Mouse (Mus musculus) hindbrain, embryonic 16.5 days (tissue): Measurements from ENCODE around the gene Tjap1. TPM values are rescaled to one million over a fixed set of nuclear protein-coding genes. Genes with fewer than 3 reads are reported as not detected.

ENCODE experiments used
- ATAC-seq: fragments of 200-750 bp; cut with Nextera tagmentation; 2 replicates; pipeline ENCODE4 v1.8.0; 2017; ENCODE audit warnings: moderate TSS enrichment, moderate library complexity
- H3K27ac ChIP-seq: fragments of 300-500 bp; sonication (generic); 2 replicates; pipeline ENCODE4 v1.5.1; 2014; ENCODE audit warnings: low read depth, mild to moderate bottlenecking, control low read depth, low read length, moderate library complexity
- H3K27me3 ChIP-seq: fragments of 300-500 bp; sonication (generic); replicated peaks from 2 replicates; pipeline ENCODE4 v1.6.1; 2014; ENCODE audit warnings: low read length; ENCODE audit not compliant: control insufficient read depth, insufficient read depth
- H3K36me3 ChIP-seq: fragments of 300-500 bp; sonication (generic); 2 replicates; pipeline ENCODE4 v1.6.1; 2014; ENCODE audit warnings: mild to moderate bottlenecking, low read length, moderate library complexity, mixed read lengths; ENCODE audit not compliant: control insufficient read depth, insufficient read depth
- H3K4me1 ChIP-seq: fragments of 300-500 bp; sonication (generic); 2 replicates; pipeline ENCODE4 v1.6.1; 2014; ENCODE audit warnings: low read depth, low read length; ENCODE audit not compliant: control insufficient read depth, insufficient read depth
- H3K4me2 ChIP-seq: fragments of 300-500 bp; sonication (generic); 2 replicates; pipeline ENCODE4 v1.6.1; 2014; ENCODE audit warnings: mild to moderate bottlenecking, low read length, control low read depth, moderate library complexity
- H3K4me3 ChIP-seq: fragments of 300-500 bp; sonication (generic); 2 replicates; pipeline ENCODE4 v1.5.1; 2014; ENCODE audit warnings: mild to moderate bottlenecking, low read length, control low read depth, moderate library complexity
- H3K9ac ChIP-seq: fragments of 300-500 bp; sonication (generic); 2 replicates; pipeline ENCODE4 v1.6.1; 2014; ENCODE audit warnings: low read depth, mild to moderate bottlenecking, control low read depth, low read length, moderate library complexity
- H3K9me3 ChIP-seq: fragments of 300-500 bp; sonication (generic); 2 replicates; pipeline ENCODE4 v1.6.1; 2014; ENCODE audit warnings: mild to moderate bottlenecking, low read length, moderate library complexity; ENCODE audit not compliant: control insufficient read depth
- WGBS: fragments of 180-500 bp; shearing (Covaris S2); extraction: QIAGEN DNeasy Blood & Tissue Kit; methylation state at CpG from one replicate; pipeline ENCODE4 v1.1.7; 2014; 5-methylcytosine and 5-hydroxymethylcytosine counted together
- microRNA counts: library from miRNA; unstranded; fragments of <30 nt; microRNA quantifications from one replicate; lab custom pipeline; 2016
- microRNA-seq: library from miRNA; unstranded; fragments of <30 nt; microRNA quantifications from one replicate; pipeline ENCODE4, GENCODE M21; 2017
- polyA plus RNA-seq: library from polyadenylated mRNA; unstranded; fragments of >200 nt; fragmentation: Nextera tagmentation; extraction: Ambion mirVana; gene quantifications from 2 replicates; pipeline ENCODE4 v1.2.1, GENCODE M21; 2015

Tjap1 gene
- polyA plus RNA-seq, 1 experiment from 2014 or later = 26.7 TPM

DNA sequence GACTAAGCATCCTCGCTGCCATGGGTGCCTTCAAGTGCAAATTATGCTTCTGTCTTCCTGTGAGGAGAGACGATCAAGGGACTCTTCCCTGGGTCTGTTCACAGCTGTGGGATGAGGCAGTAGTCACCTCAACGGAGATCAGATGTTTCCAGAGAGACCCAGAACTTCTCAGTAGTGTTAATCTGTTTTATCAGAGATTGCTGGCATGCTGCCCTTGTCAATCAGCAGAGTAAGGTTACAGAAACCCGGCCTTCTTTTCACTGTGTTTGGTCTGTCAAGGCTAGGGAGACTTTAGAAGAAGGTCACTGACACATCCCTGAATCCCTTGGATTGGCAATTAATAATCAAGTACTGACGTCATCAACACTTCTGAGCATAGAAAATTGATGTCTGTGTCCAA lies 45.3 kb downstream of the Tjap1 start:
- no peak overlapping the region for H3K4me2 ChIP-seq
- H3K4me3 ChIP-seq = no peak overlapping the region
- no peaks in the 10 kb centered on the region for H3K4me1 ChIP-seq
- no peak overlapping the region for H3K27ac ChIP-seq
- no peaks in the 10 kb centered on the region for H3K9me3 ChIP-seq
- 82% methylated on average over 5 of the region's 5 CpGs for WGBS
- no peak overlapping the region for H3K9ac ChIP-seq
- ATAC-seq = no peak
- H3K36me3 ChIP-seq = peaks cover 55% of the 10 kb centered on the region
- no peaks in the 10 kb centered on the region for H3K27me3 ChIP-seq

- Histone ChIP-seq H3K27ac (no peak overlapping the region), H3K36me3 (peaks cover 51% of the 10 kb centered on the region), H3K4me1 (no peaks in the 10 kb centered on the region), H3K27me3 (no peaks in the 10 kb centered on the region), H3K4me3 (no peak overlapping the region), H3K9ac (no peak overlapping the region), H3K9me3 (no peaks in the 10 kb centered on the region), H3K4me2 (no peak overlapping the region)
- WGBS = 91% methylated on average over 6 of the region's 6 CpGs
- no peak for ATAC-seq
These were observed 45.7 kb downstream of the Tjap1 start for GRCm38 (mm10) chr17:46237079-46237478.

DNA sequence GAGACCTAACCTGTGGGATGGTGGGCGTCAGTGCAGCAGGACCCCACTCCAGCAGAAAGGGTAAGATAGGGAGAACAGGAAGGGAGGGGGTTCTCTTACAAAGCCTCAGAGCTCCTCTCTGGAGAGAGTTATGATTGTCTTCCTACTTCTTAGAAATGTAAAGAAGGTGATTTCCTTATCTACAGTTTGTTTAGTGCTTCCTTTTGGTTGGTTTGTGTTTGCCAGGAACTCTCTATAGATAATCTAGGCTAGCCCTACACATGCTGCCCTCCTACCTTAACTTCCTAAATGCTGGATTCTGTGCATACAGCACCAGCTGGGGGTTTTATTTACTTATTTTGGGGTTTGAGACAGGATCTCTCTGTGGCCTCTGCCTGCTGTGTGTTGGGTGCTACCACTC lies 46.8 kb downstream of the Tjap1 start:
- 92% methylated on average over 1 of the region's 1 CpGs for WGBS
- Histone ChIP-seq H3K36me3 (peaks cover 45% of the 10 kb centered on the region), H3K27ac (no peak overlapping the region), H3K4me3 (no peak overlapping the region), H3K4me1 (no peaks in the 10 kb centered on the region), H3K27me3 (no peaks in the 10 kb centered on the region), H3K4me2 (no peak overlapping the region), H3K9ac (no peak overlapping the region), H3K9me3 (no peaks in the 10 kb centered on the region)
- no peak for ATAC-seq

DNA sequence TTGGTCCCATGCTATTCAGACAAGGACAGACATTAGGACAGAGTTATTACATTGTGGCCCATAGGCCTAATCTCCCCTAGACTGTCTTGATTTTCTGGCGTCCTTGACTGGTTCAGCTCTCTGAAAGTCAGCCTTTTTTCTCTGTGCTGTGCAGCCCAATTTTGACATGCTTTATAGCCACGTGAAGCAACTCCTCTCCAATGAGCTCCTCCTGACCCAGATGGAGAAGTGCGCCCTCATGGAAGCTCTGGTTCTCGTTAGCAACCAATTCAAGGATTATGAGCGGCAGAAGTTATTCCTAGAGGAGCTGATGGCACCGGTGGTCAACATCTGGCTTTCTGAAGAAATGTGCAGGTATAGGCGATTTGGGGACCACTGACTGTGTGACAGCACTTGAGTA lies 55.2 kb downstream of the Tjap1 start:
- Histone ChIP-seq H3K27ac (no peak overlapping the region), H3K36me3 (peaks cover 52% of the 10 kb centered on the region), H3K4me3 (no peak overlapping the region), H3K9ac (no peak overlapping the region), H3K4me1 (no peaks in the 10 kb centered on the region), H3K27me3 (no peaks in the 10 kb centered on the region), H3K4me2 (no peak overlapping the region), H3K9me3 (no peaks in the 10 kb centered on the region)
- no peak for ATAC-seq
- whole genome bisulfite sequencing = 93% methylated on average over 7 of the region's 7 CpGs

- H3K27ac ChIP-seq = no peak overlapping the region
- H3K9me3 ChIP-seq = no peaks in the 10 kb centered on the region
- no peaks in the 10 kb centered on the region for H3K4me1 ChIP-seq
- no peak overlapping the region for H3K4me2 ChIP-seq
- H3K9ac ChIP-seq = no peak overlapping the region
- peaks cover 50% of the 10 kb centered on the region for H3K36me3 ChIP-seq
- 98% methylated on average over 3 of the region's 3 CpGs for WGBS
- no peaks in the 10 kb centered on the region for H3K27me3 ChIP-seq
- no peak for ATAC-seq
- H3K4me3 ChIP-seq = no peak overlapping the region
These were observed 61.2 kb downstream of the Tjap1 start for GRCm38 (mm10) chr17:46221601-46222000.

DNA sequence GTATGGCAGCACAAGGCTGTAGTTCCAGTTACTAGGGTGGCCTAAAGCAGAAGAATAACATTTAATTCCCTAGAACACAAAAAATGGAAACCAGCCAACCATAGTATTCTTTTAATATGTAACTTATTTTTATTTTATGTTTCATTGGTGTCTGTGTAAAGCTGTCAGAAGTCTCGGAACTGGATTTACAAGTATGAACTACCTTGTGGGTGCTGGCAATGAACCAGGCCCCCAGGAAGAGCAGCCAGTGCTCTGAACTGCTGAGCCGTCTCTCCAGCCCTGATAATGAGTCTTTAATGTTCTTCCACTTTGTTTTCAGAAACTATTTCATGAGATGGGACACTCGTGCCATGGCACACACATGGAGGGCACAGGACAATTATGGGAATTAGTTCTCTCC lies 72.3 kb downstream of the Tjap1 start:
- H3K9me3 ChIP-seq = no peaks in the 10 kb centered on the region

More for the DNA sequence above, 72.3 kb downstream of the Tjap1 start:
- no peak overlapping the region for H3K9ac ChIP-seq
- H3K27ac ChIP-seq = no peak overlapping the region
- ATAC-seq = no peak
- H3K4me2 ChIP-seq = no peak overlapping the region
- H3K27me3 ChIP-seq = no peaks in the 10 kb centered on the region
- 89% methylated on average over 3 of the region's 3 CpGs for WGBS
- peaks cover 47% of the 10 kb centered on the region for H3K36me3 ChIP-seq
- no peak overlapping the region for H3K4me3 ChIP-seq
- no peaks in the 10 kb centered on the region for H3K4me1 ChIP-seq

MicroRNAs encoded within 50 kb of the gene (microRNA counts, 519-probe panel; counts per million panel counts)
- microRNA mmu-miR-693-3p (lab: Ali Mortazavi, UCI) (not detected), microRNA mmu-miR-693-5p (lab: Ali Mortazavi, UCI) (not detected)

Small RNAs within 50 kb of the gene (microRNA-seq; reads per million reads assigned to microRNA genes)
- gene Mir693 = not detected

Other genes starting within 250 kb of the Tjap1 start
- gene Mrps18a, start 172.0 kb downstream of the Tjap1 start, polyA plus RNA-seq = 152 and 163 TPM in 2 replicates
- gene Rsph9, start 138.8 kb downstream of the Tjap1 start, polyA plus RNA-seq = 54.8 and 62.7 TPM in 2 replicates
- gene Mad2l1bp, start 129.5 kb downstream of the Tjap1 start, polyA plus RNA-seq = 22.1 and 23.0 TPM in 2 replicates
- 39.6 and 41.0 TPM in 2 replicates for gene Gtpbp2, start 122.0 kb downstream of the Tjap1 start, polyA plus RNA-seq
- 6.2 and 8.4 TPM in 2 replicates for gene Polh, start 80.4 kb downstream of the Tjap1 start, polyA plus RNA-seq
- 29.0 and 35.7 TPM in 2 replicates for gene Xpo5, start 80.2 kb downstream of the Tjap1 start, polyA plus RNA-seq
- 72.4 and 76.6 TPM in 2 replicates for gene Polr1c, start 35.0 kb downstream of the Tjap1 start, polyA plus RNA-seq
- gene Yipf3, start 34.9 kb downstream of the Tjap1 start, polyA plus RNA-seq = 101 and 105 TPM in 2 replicates
- gene Lrrc73, start 29.5 kb downstream of the Tjap1 start, polyA plus RNA-seq = 19.1 and 23.8 TPM in 2 replicates
- 25.3 and 26.8 TPM in 2 replicates for gene Dlk2, start 14.4 kb upstream of the Tjap1 start, polyA plus RNA-seq
- 9.2 and 9.3 TPM in 2 replicates for gene Abcc10, start 45.3 kb upstream of the Tjap1 start, polyA plus RNA-seq
- 10.2 and 11.8 TPM in 2 replicates for gene Zfp318, start 100.7 kb upstream of the Tjap1 start, polyA plus RNA-seq
- 3.3 and 3.6 TPM in 2 replicates for gene Crip3, start 145.9 kb upstream of the Tjap1 start, polyA plus RNA-seq
- not detected in 2 replicates for gene Slc22a7, start 155.4 kb upstream of the Tjap1 start, polyA plus RNA-seq
- 5.1 and 5.5 TPM in 2 replicates for gene Ttbk1, start 204.6 kb upstream of the Tjap1 start, polyA plus RNA-seq
- gene Dnph1, start 213.7 kb upstream of the Tjap1 start, polyA plus RNA-seq = 18.7 and 19.0 TPM in 2 replicates